Mouse (Mus musculus): ENCODE results near the gene Rtp4. TPM values are rescaled to one million over a fixed set of nuclear protein-coding genes. Genes with fewer than 3 reads are reported as not detected.

Rtp4 gene
- polyA plus RNA-seq, 1 experiment = 2.1 TPM

GRCm38 (mm10) chr16:23522081-23522480, 2.0 kb downstream of the Rtp4 start:
- H3K9me3 ChIP-seq = peaks cover 3% of the 10 kb centered on the region
- no peak for TF ChIP-seq FLI1 (IDR thresholded peaks at IDR 0.05; ENCODE audit: low read length)
- TF ChIP-seq GATA1 (IDR thresholded peaks at IDR 0.05; ENCODE audit: borderline replicate concordance, low read length) = no peak
- no peaks in the 10 kb centered on the region for H3K4me1 ChIP-seq
- no peaks in the 10 kb centered on the region for H3K36me3 ChIP-seq (replicated peaks; ENCODE audit: low read length)
- no peak overlapping the region for H3K4me3 ChIP-seq (replicated peaks)
- peaks cover 12% of the 10 kb centered on the region for H3K27me3 ChIP-seq (replicated peaks)

GRCm38 (mm10) chr16:23529186-23529585, 9.1 kb downstream of the Rtp4 start:
- Histone ChIP-seq H3K27me3 (replicated peaks) (no peaks in the 10 kb centered on the region), H3K4me3 (replicated peaks) (no peak overlapping the region), H3K36me3 (replicated peaks; ENCODE audit: low read length) (no peaks in the 10 kb centered on the region), H3K4me1 (no peaks in the 10 kb centered on the region), H3K9me3 (peaks cover 3% of the 10 kb centered on the region)
- no peak for TF ChIP-seq FLI1 (IDR thresholded peaks at IDR 0.05; ENCODE audit: low read length)
- no peak for TF ChIP-seq GATA1 (IDR thresholded peaks at IDR 0.05; ENCODE audit: borderline replicate concordance, low read length)

GRCm38 (mm10) chr16:23533707-23534106, 13.6 kb downstream of the Rtp4 start:
- Histone ChIP-seq H3K4me3 (replicated peaks) (no peak overlapping the region), H3K27me3 (replicated peaks) (no peaks in the 10 kb centered on the region), H3K36me3 (replicated peaks; ENCODE audit: low read length) (no peaks in the 10 kb centered on the region), H3K9me3 (no peaks in the 10 kb centered on the region), H3K4me1 (no peaks in the 10 kb centered on the region)
- no peak for TF ChIP-seq FLI1 (IDR thresholded peaks at IDR 0.05; ENCODE audit: low read length)
- TF ChIP-seq GATA1 (IDR thresholded peaks at IDR 0.05; ENCODE audit: borderline replicate concordance, low read length) = no peak

GRCm38 (mm10) chr16:23541046-23541445, 21.0 kb downstream of the Rtp4 start:
- H3K4me1 ChIP-seq = no peaks in the 10 kb centered on the region
- TF ChIP-seq FLI1 (IDR thresholded peaks at IDR 0.05; ENCODE audit: low read length) (no peak), GATA1 (IDR thresholded peaks at IDR 0.05; ENCODE audit: borderline replicate concordance, low read length) (no peak)

GRCm38 (mm10) chr16:23542866-23543265, 22.8 kb downstream of the Rtp4 start:
- H3K4me1 ChIP-seq = no peaks in the 10 kb centered on the region
- TF ChIP-seq GATA1 (IDR thresholded peaks at IDR 0.05; ENCODE audit: borderline replicate concordance, low read length) = no peak
- H3K4me3 ChIP-seq (replicated peaks) = no peak overlapping the region
- peaks cover 17% of the 10 kb centered on the region for H3K27me3 ChIP-seq (replicated peaks)
- no peaks in the 10 kb centered on the region for H3K36me3 ChIP-seq (replicated peaks; ENCODE audit: low read length)
- H3K9me3 ChIP-seq = no peaks in the 10 kb centered on the region

More at GRCm38 (mm10) chr16:23541046-23541445, 21.0 kb downstream of the Rtp4 start:
- Histone ChIP-seq H3K9me3 (no peaks in the 10 kb centered on the region), H3K4me3 (replicated peaks) (no peak overlapping the region), H3K27me3 (replicated peaks) (peaks cover 15% of the 10 kb centered on the region), H3K36me3 (replicated peaks; ENCODE audit: low read length) (no peaks in the 10 kb centered on the region)

GRCm38 (mm10) chr16:23544361-23544760, 24.3 kb downstream of the Rtp4 start:
- H3K4me1 ChIP-seq = no peaks in the 10 kb centered on the region
- H3K36me3 ChIP-seq (replicated peaks; ENCODE audit: low read length) = no peaks in the 10 kb centered on the region
- TF ChIP-seq GATA1 (IDR thresholded peaks at IDR 0.05; ENCODE audit: borderline replicate concordance, low read length) (no peak), FLI1 (IDR thresholded peaks at IDR 0.05; ENCODE audit: low read length) (no peak)
- no peaks in the 10 kb centered on the region for H3K9me3 ChIP-seq
- H3K4me3 ChIP-seq (replicated peaks) = no peak overlapping the region
- peaks cover 17% of the 10 kb centered on the region for H3K27me3 ChIP-seq (replicated peaks)

- Histone ChIP-seq H3K4me1 (no peaks in the 10 kb centered on the region), H3K36me3 (replicated peaks; ENCODE audit: low read length) (no peaks in the 10 kb centered on the region)
- no peak for TF ChIP-seq FLI1 (IDR thresholded peaks at IDR 0.05; ENCODE audit: low read length)
- TF ChIP-seq GATA1 (IDR thresholded peaks at IDR 0.05; ENCODE audit: borderline replicate concordance, low read length) = no peak
These were observed 27.7 kb downstream of the Rtp4 start for GRCm38 (mm10) chr16:23547783-23548182.

GRCm38 (mm10) chr16:23550346-23550980, 30.4 kb downstream of the Rtp4 start:
- peaks cover 11% of the 10 kb centered on the region for H3K27me3 ChIP-seq (replicated peaks)
- no peak for TF ChIP-seq FLI1 (IDR thresholded peaks at IDR 0.05; ENCODE audit: low read length)
- TF ChIP-seq GATA1 (IDR thresholded peaks at IDR 0.05; ENCODE audit: borderline replicate concordance, low read length) = no peak

More at GRCm38 (mm10) chr16:23547783-23548182, 27.7 kb downstream of the Rtp4 start:
- Histone ChIP-seq H3K4me3 (replicated peaks) (no peak overlapping the region), H3K9me3 (no peaks in the 10 kb centered on the region), H3K27me3 (replicated peaks) (peaks cover 17% of the 10 kb centered on the region)

GRCm38 (mm10) chr16:23550981-23551582, 31.0 kb downstream of the Rtp4 start:
- H3K36me3 ChIP-seq (replicated peaks; ENCODE audit: low read length) = no peaks in the 10 kb centered on the region
- H3K9me3 ChIP-seq = no peaks in the 10 kb centered on the region
- TF ChIP-seq FLI1 (IDR thresholded peaks at IDR 0.05; ENCODE audit: low read length) (no peak), GATA1 (IDR thresholded peaks at IDR 0.05; ENCODE audit: borderline replicate concordance, low read length) (no peak)
- H3K4me1 ChIP-seq = no peaks in the 10 kb centered on the region
- H3K27me3 ChIP-seq (replicated peaks) = peaks cover 11% of the 10 kb centered on the region
- H3K4me3 ChIP-seq (replicated peaks) = no peak overlapping the region

More at GRCm38 (mm10) chr16:23550346-23550980, 30.4 kb downstream of the Rtp4 start:
- H3K4me3 ChIP-seq (replicated peaks) = no peak overlapping the region
- no peaks in the 10 kb centered on the region for H3K36me3 ChIP-seq (replicated peaks; ENCODE audit: low read length)
- no peaks in the 10 kb centered on the region for H3K9me3 ChIP-seq
- H3K4me1 ChIP-seq = no peaks in the 10 kb centered on the region

GRCm38 (mm10) chr16:23554673-23555072, 34.6 kb downstream of the Rtp4 start:
- H3K36me3 ChIP-seq (replicated peaks; ENCODE audit: low read length) = no peaks in the 10 kb centered on the region
- peaks cover 9% of the 10 kb centered on the region for H3K27me3 ChIP-seq (replicated peaks)
- TF ChIP-seq GATA1 (IDR thresholded peaks at IDR 0.05; ENCODE audit: borderline replicate concordance, low read length) = no peak
- no peak for TF ChIP-seq FLI1 (IDR thresholded peaks at IDR 0.05; ENCODE audit: low read length)
- H3K4me1 ChIP-seq = no peaks in the 10 kb centered on the region
- no peak overlapping the region for H3K4me3 ChIP-seq (replicated peaks)
- no peaks in the 10 kb centered on the region; the same call in 1 of the 2 replicates for H3K9me3 ChIP-seq

Measured in megakaryocyte, embryonic 14.5 days (primary cell).